Mouse (Mus musculus): ENCODE measurements at regions not wholly inside any gene's neighbourhood (a gene's known extent, or its start where the extent isn't known, plus 50 kb on each side); places are given as distances from the start of the nearest gene placed in this dataset.

DNA sequence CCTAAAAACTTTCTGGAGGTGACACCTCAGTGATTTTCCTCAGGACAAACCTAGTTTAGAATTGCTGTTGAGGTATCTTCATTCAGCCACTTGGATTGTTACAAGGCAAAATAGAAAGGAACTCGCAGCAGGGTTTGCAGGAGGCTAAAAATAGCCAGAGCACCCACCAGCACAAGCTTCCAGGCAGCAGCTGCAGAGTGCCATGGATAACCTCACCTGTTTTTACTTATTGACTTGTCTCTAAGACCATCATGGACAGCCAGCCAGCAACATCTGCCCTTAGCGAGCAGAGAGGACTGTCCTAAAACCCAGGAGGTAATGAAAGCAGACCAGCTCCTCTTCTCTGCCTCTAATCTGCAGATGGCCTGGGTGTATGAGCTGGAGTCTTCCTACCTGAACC, 97.4 kb upstream of the Ppp2r2d start:
- TF ChIP-seq CTCF (IDR thresholded peaks at IDR 0.05; ENCODE audit: insufficient read depth, low read depth, low read length) (no peak), POLR2A (IDR thresholded peaks at IDR 0.05; ENCODE audit: insufficient read depth, low read depth, low read length) (no peak)
